Mouse (Mus musculus) CH12.LX (cell line): ENCODE results near the gene Ubap1.

ENCODE experiments used
- EP300 ChIP-seq: IDR thresholded peaks from 2 replicates; pipeline ENCODE4 v1.6.1; 2011; ENCODE audit warnings: low read length, improper control_type of control experiment
- HCFC1 ChIP-seq: IDR thresholded peaks from 2 replicates; pipeline ENCODE4 v1.6.1; 2012; ENCODE audit warnings: low read depth, mild to moderate bottlenecking, inconsistent platforms, low read length, improper control_type of control experiment
- MAX ChIP-seq: IDR thresholded peaks from 2 replicates; pipeline ENCODE4 v1.6.1; 2011; ENCODE audit warnings: low read length, improper control_type of control experiment
- MEF2A ChIP-seq: IDR thresholded peaks from 2 replicates; pipeline ENCODE4 v1.6.1; 2014; ENCODE audit warnings: low read depth, mild to moderate bottlenecking, inconsistent platforms, low read length, improper control_type of control experiment, borderline replicate concordance
- NRF1 ChIP-seq: IDR thresholded peaks from 2 replicates; pipeline ENCODE4 v1.6.1; 2014; ENCODE audit warnings: low read depth, mild to moderate bottlenecking, inconsistent platforms, low read length, improper control_type of control experiment, moderate library complexity

- TF ChIP-seq EP300 (no peak), MEF2A (no peak), MAX (no peak), NRF1 (no peak), HCFC1 (no peak)
These were observed 52.4 kb downstream of the Ubap1 start for GRCm38 (mm10) chr4:41401167-41401566.
